Comparison of ENCODE assay signal across 13 mouse cellular contexts in the genomic region with DNA sequence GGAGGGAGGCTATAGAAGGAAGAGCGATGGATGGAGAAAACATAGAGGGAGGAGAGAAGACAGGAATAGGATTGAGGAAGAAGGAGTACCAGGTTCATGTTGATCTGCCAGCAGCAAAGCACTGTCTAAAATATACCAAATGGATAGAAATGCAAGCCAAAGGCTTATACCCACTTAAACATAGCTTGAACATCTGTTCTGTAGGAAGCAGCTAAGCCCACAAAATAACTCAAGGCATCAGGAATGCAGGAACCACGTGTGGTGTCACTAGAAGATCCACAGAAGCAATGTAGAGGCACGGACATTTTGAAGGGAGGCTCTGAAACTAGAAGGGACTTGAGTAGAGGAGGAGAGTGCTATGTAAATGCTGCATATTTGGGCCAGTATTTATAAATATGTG.
"Had no signal": no experiment of that assay in that cellular context is flagged by ENCODE, and none has a peak within 500 bp of the region (broad histone marks: within the 10 kb centered on the region; RNA-seq: fewer than 3 reads in every experiment).

No protein-coding gene starts in this region.

- H3K27ac ChIP-seq: intestine, embryonic 15.5 days; limb, embryonic 10.5 days; liver, embryonic 15.5 days; midbrain, embryonic 13.5 days; stomach, postnatal 0 days had no signal

- H3K4me3 ChIP-seq: intestine, embryonic 15.5 days; limb, embryonic 10.5 days; liver, embryonic 15.5 days; midbrain, embryonic 13.5 days had no signal

- H3K4me1 ChIP-seq: intestine, embryonic 15.5 days; limb, embryonic 10.5 days; liver, embryonic 15.5 days; midbrain, embryonic 13.5 days had no signal

- H3K9me3 ChIP-seq: intestine, embryonic 15.5 days; limb, embryonic 10.5 days; liver, embryonic 15.5 days; midbrain, embryonic 13.5 days had no signal

- H3K27me3 ChIP-seq: intestine, embryonic 15.5 days; liver, embryonic 15.5 days; midbrain, embryonic 13.5 days had no signal

- H3K9ac ChIP-seq: intestine, embryonic 15.5 days; liver, embryonic 15.5 days; midbrain, embryonic 13.5 days had no signal

- DNase-seq: kidney, adult 18-20 months; kidney, postnatal 10 days; lung, adult 2 months; lung, postnatal 36 days; thymus, adult 18-20 months; thymus, postnatal 14 days had no signal

- H3K36me3 ChIP-seq: intestine, embryonic 15.5 days; limb, embryonic 10.5 days; liver, embryonic 15.5 days; midbrain, embryonic 13.5 days had no signal

- ATAC-seq: intestine, embryonic 15.5 days; lung, postnatal 0 days; midbrain, embryonic 13.5 days had no signal

- H3K4me2 ChIP-seq: intestine, embryonic 15.5 days; liver, embryonic 11.5 days; liver, embryonic 15.5 days; midbrain, embryonic 13.5 days had no signal
